Mouse (Mus musculus): ENCODE data around the gene Kcng3. TPM values are rescaled to one million over a fixed set of nuclear protein-coding genes. Genes with fewer than 3 reads are reported as not detected.

Kcng3 gene
- polyA plus RNA-seq, 1 experiment from 2014 or later = not detected

GRCm38 (mm10) chr17:83542424-83542823 is 89.3 kb downstream of the Kcng3 start:
- Histone ChIP-seq H3K4me3 (ENCODE audit: low read length) (no peak overlapping the region), H3K36me3 (ENCODE audit: insufficient read depth, low read length) (no peaks in the 10 kb centered on the region), H3K9me3 (ENCODE audit: low read length) (no peaks in the 10 kb centered on the region), H3K9ac (replicated peaks; ENCODE audit: low read length) (no peak overlapping the region), H3K27ac (ENCODE audit: low read length) (no peak overlapping the region), H3K27me3 (ENCODE audit: insufficient read depth, low read length) (peaks cover 8% of the 10 kb centered on the region), H3K4me2 (replicated peaks; ENCODE audit: low read depth, low read length) (no peak overlapping the region), H3K4me1 (ENCODE audit: insufficient read depth, low read length) (peaks cover 24% of the 10 kb centered on the region)
- 83% methylated on average over 2 of the region's 2 CpGs for WGBS
- no peak for ATAC-seq (ENCODE audit: low FRiP score, low TSS enrichment)

GRCm38 (mm10) chr17:83539262-83540037 is 92.2 kb downstream of the Kcng3 start:
- Histone ChIP-seq H3K4me2 (replicated peaks; ENCODE audit: low read depth, low read length) (no peak overlapping the region), H3K27ac (ENCODE audit: low read length) (peak overlapping the region; percentile 59), H3K27me3 (ENCODE audit: insufficient read depth, low read length) (no peaks in the 10 kb centered on the region), H3K9ac (replicated peaks; ENCODE audit: low read length) (no peak overlapping the region), H3K4me1 (ENCODE audit: insufficient read depth, low read length) (peaks cover 16% of the 10 kb centered on the region), H3K4me3 (ENCODE audit: low read length) (no peak overlapping the region), H3K36me3 (ENCODE audit: insufficient read depth, low read length) (no peaks in the 10 kb centered on the region), H3K9me3 (ENCODE audit: low read length) (no peaks in the 10 kb centered on the region)
- WGBS = 30% methylated on average over 12 of the region's 12 CpGs
- peak; percentile 83 for ATAC-seq (ENCODE audit: low FRiP score, low TSS enrichment)

DNA sequence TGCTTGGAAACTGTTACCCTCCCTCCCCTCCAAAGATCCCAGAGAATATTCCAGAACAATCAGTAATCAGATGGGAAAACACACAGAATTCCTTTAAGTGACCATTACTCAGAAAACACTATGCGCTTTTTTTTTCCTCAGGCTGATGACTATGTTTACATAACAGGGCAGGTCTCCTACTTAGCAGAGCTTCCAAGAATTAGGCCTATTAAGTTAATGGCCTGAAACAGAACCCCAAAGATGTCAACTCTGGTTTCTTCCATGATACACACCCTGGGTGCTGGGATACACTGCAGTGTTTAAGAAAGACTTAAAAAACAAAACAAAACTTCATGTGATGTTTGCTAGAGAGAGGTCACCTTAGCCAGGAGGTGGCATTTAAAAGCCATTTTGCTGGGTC is 93.0 kb downstream of the Kcng3 start:
- no peaks in the 10 kb centered on the region for H3K36me3 ChIP-seq (ENCODE audit: insufficient read depth, low read length)
- no peak overlapping the region for H3K4me2 ChIP-seq (replicated peaks; ENCODE audit: low read depth, low read length)
- no peak overlapping the region for H3K9ac ChIP-seq (replicated peaks; ENCODE audit: low read length)
- peak; percentile 68; the same call in 1 of the 2 replicates for ATAC-seq (ENCODE audit: low FRiP score, low TSS enrichment)
- no peaks in the 10 kb centered on the region for H3K27me3 ChIP-seq (ENCODE audit: insufficient read depth, low read length)
- peaks cover 16% of the 10 kb centered on the region for H3K4me1 ChIP-seq (ENCODE audit: insufficient read depth, low read length)
- no peak overlapping the region for H3K4me3 ChIP-seq (ENCODE audit: low read length)
- H3K27ac ChIP-seq (ENCODE audit: low read length) = peak overlapping the region; percentile 59
- WGBS = 38% methylated on average over 1 of the region's 1 CpGs
- no peaks in the 10 kb centered on the region for H3K9me3 ChIP-seq (ENCODE audit: low read length)

DNA sequence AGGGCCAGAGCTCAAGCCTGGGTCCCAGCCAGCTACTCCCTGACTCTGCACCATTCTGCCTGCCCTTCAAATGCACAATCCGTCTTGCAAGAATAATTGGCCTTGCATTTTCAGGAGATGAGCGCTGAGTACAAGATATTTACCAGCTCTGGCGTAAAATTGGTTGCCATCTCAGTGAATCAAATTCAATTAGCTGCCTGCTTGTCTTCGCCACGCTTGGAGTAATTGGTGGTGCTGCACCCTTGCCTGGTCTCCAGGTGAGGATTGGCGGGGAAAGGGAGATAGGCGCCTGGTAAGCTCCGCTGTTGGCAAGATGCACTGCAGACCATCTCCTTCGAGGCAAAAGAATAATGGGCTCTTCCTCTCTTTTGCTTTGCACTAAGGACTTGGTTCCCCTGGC is 93.6 kb downstream of the Kcng3 start:
- no peak; the same call in 1 of the 2 replicates for ATAC-seq (ENCODE audit: low FRiP score, low TSS enrichment)
- no peaks in the 10 kb centered on the region for H3K36me3 ChIP-seq (ENCODE audit: insufficient read depth, low read length)
- no peaks in the 10 kb centered on the region for H3K9me3 ChIP-seq (ENCODE audit: low read length)
- H3K4me3 ChIP-seq (ENCODE audit: low read length) = no peak overlapping the region
- 0 out of 2 replicates have a peak overlapping the region, but pooled peaks have one; percentile 16 for H3K27ac ChIP-seq (ENCODE audit: low read length)
- no peak overlapping the region for H3K4me2 ChIP-seq (replicated peaks; ENCODE audit: low read depth, low read length)
- WGBS = 57% methylated on average over 9 of the region's 9 CpGs
- no peak overlapping the region for H3K9ac ChIP-seq (replicated peaks; ENCODE audit: low read length)
- H3K27me3 ChIP-seq (ENCODE audit: insufficient read depth, low read length) = no peaks in the 10 kb centered on the region
- H3K4me1 ChIP-seq (ENCODE audit: insufficient read depth, low read length) = peaks cover 16% of the 10 kb centered on the region

Other genes with a start within 250 kb of the Kcng3 start
- 186 and 196 TPM in 2 replicates for gene Cox7a2l, start 114.6 kb downstream of the Kcng3 start, polyA plus RNA-seq (2015; fragmentation: Nextera tagmentation; extraction: Ambion mirVana)
- 38.0 and 39.6 TPM in 2 replicates for gene Mta3, start 74.3 kb upstream of the Kcng3 start, polyA plus RNA-seq (2015; fragmentation: Nextera tagmentation; extraction: Ambion mirVana)
- gene Haao, start 216.1 kb upstream of the Kcng3 start, polyA plus RNA-seq (2015; fragmentation: Nextera tagmentation; extraction: Ambion mirVana) = 2.9 and 3.4 TPM in 2 replicates

Measured in kidney, embryonic 16.5 days (tissue).